Mouse (Mus musculus) liver, adult 2 months (tissue): ENCODE measurements at regions not wholly inside any gene's neighbourhood (a gene's known extent, or its start where the extent isn't known, plus 50 kb on each side); places are given as distances from the start of the nearest gene placed in this dataset.

Source experiments
- CTCF ChIP-seq: fragments of 200-500 bp; IDR thresholded peaks from 2 replicates; pipeline ENCODE4 v1.5.1; 2011; ENCODE audit warnings: low read depth, low read length, control low read depth
- POLR2A ChIP-seq: fragments of 200-500 bp; IDR thresholded peaks from 2 replicates; pipeline ENCODE4 v1.6.1; 2011; ENCODE audit warnings: low read length, control low read depth; ENCODE audit not compliant: insufficient read depth; ENCODE audit errors: extremely low read depth

GRCm38 (mm10) chr1:65681960-65682359 is 244.4 kb upstream of the Crygf start:
- TF ChIP-seq POLR2A (no peak), CTCF (no peak)
